Mouse (Mus musculus): Measurements from ENCODE around the gene Sergef.

DNA sequence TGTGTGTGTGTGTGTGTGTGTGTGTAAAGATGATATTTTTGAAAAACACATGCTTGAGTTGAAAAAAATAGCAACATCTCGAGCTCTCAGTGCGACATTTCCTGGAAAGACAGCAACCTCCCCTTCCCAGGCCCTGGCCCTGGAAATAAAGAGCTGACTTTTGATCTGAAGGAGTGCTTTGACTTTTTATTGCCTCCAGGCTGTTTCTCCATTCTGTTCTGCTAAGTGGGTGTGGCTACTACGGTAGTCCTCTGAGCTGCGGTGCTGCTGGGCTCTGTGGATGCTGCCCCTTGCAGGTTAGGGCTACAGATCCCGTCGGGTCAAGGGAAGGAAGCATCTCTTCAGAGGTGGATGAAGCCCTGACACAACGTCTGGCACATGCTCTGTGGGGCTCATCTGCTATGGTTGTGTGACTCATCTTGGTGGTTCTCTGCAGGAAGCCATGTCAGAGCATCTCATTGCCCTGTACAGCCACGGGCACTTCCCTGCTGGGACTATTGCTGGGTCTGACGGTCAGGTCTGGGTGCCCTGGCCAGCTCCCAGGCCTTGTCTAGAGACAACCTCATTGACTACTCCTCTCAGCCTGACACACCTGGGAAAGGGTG lies 201.0 kb downstream of the Sergef start:
- TF ChIP-seq POLR2A (IDR thresholded peaks at IDR 0.05; ENCODE audit: insufficient read depth, low read depth, low read length) (no peak), CTCF (IDR thresholded peaks at IDR 0.05; ENCODE audit: insufficient read depth, low read depth, low read length) (no peak)

Data from olfactory bulb, adult 2 months (tissue).